Mouse (Mus musculus) gastrocnemius, adult 18-20 months (tissue): ENCODE data around the gene Lrrc14b. TPM values are rescaled to one million over a fixed set of nuclear protein-coding genes. Genes with fewer than 3 reads are reported as not detected.

Source experiments
- microRNA-seq: library from miRNA; unstranded; fragments of <30 nt; microRNA quantifications from one replicate; pipeline ENCODE4 v1.2.0, GENCODE M21; 2021
- total RNA-seq, 2 experiments: library from RNA; stranded (reverse); gene quantifications; 2 replicates each; pipeline ENCODE4 v1.2.3; 2021

Gene Lrrc14b
- total RNA-seq, 2 experiments from 2014 or later: 91.7 to 101 TPM

Small RNA genes within 50 kb of the gene (microRNA-seq; reads per million reads assigned to microRNA genes)
- not detected for gene Mir692-3

Other genes starting within 250 kb of the Lrrc14b start
- under 1 TPM; 0.17 to 0.30 TPM for gene Slc9a3, start 242.5 kb downstream of the Lrrc14b start, total RNA-seq
- gene Exoc3, start 155.3 kb downstream of the Lrrc14b start, total RNA-seq: 10 to 100 TPM; 31.3 to 34.7 TPM
- gene Ahrr, start 71.7 kb downstream of the Lrrc14b start, total RNA-seq: not detected
- 10 to 100 TPM; 16.2 to 19.0 TPM for gene Pdcd6, start 46.4 kb downstream of the Lrrc14b start, total RNA-seq
- gene Sdha, start 13.7 kb downstream of the Lrrc14b start, total RNA-seq: 100 to 1,000 TPM; 591 to 682 TPM
- gene Ccdc127, start 13.7 kb downstream of the Lrrc14b start, total RNA-seq: 10 to 100 TPM; 58.3 to 62.3 TPM
- 1 to 10 TPM; 2.8 to 3.6 TPM for gene Zfp72, start 26.8 kb upstream of the Lrrc14b start, total RNA-seq
- 100 to 1,000 TPM; 187 to 254 TPM for gene Ftl1-ps1, start 35.7 kb upstream of the Lrrc14b start, total RNA-seq
- gene Zfp825, start 130.0 kb upstream of the Lrrc14b start, total RNA-seq: 1 to 10 TPM; 6.5 to 6.6 TPM